Mouse (Mus musculus): ENCODE data around the gene Hexim2. TPM values are rescaled to one million over a fixed set of nuclear protein-coding genes. Genes with fewer than 3 reads are reported as not detected.

The Hexim2 gene
- polyA plus RNA-seq, 1 experiment from 2014 or later, result 6.3 TPM

DNA sequence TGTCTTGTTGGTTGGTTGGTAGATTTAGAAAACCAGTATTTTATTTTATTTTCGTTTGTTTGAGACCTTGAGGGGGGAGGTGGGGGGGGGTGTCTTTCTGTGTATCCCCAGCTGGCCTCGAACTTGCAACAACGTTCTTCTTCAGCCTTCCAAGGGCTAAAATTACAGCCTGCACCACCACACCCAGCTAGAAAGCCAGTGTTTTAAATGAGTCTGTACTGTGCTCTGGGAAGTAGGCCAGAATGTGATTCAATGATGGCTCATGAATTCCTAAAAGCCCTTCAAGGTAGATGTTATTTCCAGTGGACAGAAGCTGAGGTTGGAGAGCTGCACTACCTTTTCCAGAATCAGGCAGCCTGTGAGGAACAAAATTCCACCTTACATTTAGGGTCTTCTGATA lies 2.0 kb downstream of the Hexim2 start:
- 85% methylated on average over 3 of the region's 3 CpGs for WGBS
- DNase-seq (ENCODE audit: low spot score, missing footprints) (no peak), ATAC-seq (ENCODE audit: low FRiP score) (no peak)
- H3K4me3 ChIP-seq (ENCODE audit: low read depth, low read length), result no peak overlapping the region
- H3K27ac ChIP-seq (ENCODE audit: low read depth, low read length), result no peak overlapping the region
- H3K9ac ChIP-seq (ENCODE audit: low read length), result no peak overlapping the region; the same call in 1 of the 2 replicates
- peak overlapping the region; percentile 47; the same call in 1 of the 2 replicates for H3K4me2 ChIP-seq
- no peaks in the 10 kb centered on the region for H3K9me3 ChIP-seq (ENCODE audit: control insufficient read depth, low read length)
- H3K27me3 ChIP-seq (ENCODE audit: control insufficient read depth, insufficient read depth, low read length), result no peaks in the 10 kb centered on the region
- no peaks in the 10 kb centered on the region for H3K36me3 ChIP-seq (ENCODE audit: control insufficient read depth, insufficient read depth, low read length)
- peaks cover 20% of the 10 kb centered on the region for H3K4me1 ChIP-seq (ENCODE audit: control insufficient read depth, insufficient read depth, low read length)

DNA sequence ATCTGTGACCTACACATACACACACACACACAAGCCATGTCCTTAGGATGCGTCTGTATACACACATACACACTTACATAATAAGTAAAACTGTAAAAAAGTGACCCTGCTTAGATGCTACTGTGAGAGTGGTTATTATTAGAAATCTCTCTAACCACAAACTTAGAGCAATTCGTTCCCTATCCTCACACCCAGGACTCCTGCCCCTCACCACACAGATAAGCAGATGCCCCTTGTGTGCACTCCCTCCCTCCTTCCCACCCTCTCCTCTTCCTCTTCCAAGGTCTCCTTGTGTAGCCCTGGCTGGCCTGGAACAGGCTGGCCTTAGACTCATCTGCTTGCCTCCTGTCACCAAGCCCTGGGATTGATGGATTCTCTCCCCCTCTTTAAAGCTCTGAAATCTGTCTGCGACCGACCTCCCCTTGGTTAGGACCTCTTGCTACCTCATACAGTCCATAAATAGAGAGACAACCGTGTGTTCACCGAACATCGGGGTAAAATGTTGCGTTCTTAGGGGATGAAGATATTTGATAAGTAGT lies 3.9 kb downstream of the Hexim2 start:
- no peak overlapping the region for H3K4me3 ChIP-seq (ENCODE audit: low read depth, low read length)
- ATAC-seq (ENCODE audit: low FRiP score), result no peak
- H3K4me2 ChIP-seq, result no peak overlapping the region
- no peak overlapping the region for H3K27ac ChIP-seq (ENCODE audit: low read depth, low read length)
- H3K9me3 ChIP-seq (ENCODE audit: control insufficient read depth, low read length), result no peaks in the 10 kb centered on the region
- H3K4me1 ChIP-seq (ENCODE audit: control insufficient read depth, insufficient read depth, low read length), result peaks cover 13% of the 10 kb centered on the region
- no peaks in the 10 kb centered on the region for H3K36me3 ChIP-seq (ENCODE audit: control insufficient read depth, insufficient read depth, low read length)
- DNase-seq (ENCODE audit: low spot score, missing footprints), result no peak
- WGBS, result 90% methylated on average over 8 of the region's 8 CpGs
- H3K27me3 ChIP-seq (ENCODE audit: control insufficient read depth, insufficient read depth, low read length), result no peaks in the 10 kb centered on the region
- no peak overlapping the region for H3K9ac ChIP-seq (ENCODE audit: low read length)

GRCm38 (mm10) chr11:103139951-103140762 lies 7.9 kb downstream of the Hexim2 start:
- no peak overlapping the region for H3K4me2 ChIP-seq
- H3K27ac ChIP-seq (ENCODE audit: low read depth, low read length), result no peak overlapping the region
- H3K4me1 ChIP-seq (ENCODE audit: control insufficient read depth, insufficient read depth, low read length), result peaks cover 6% of the 10 kb centered on the region; the same call in 1 of the 2 replicates
- no peak overlapping the region for H3K4me3 ChIP-seq (ENCODE audit: low read depth, low read length)
- no peak overlapping the region for H3K9ac ChIP-seq (ENCODE audit: low read length)
- no peak for ATAC-seq (ENCODE audit: low FRiP score)
- WGBS, result 81% methylated on average over 14 of the region's 14 CpGs
- H3K9me3 ChIP-seq (ENCODE audit: control insufficient read depth, low read length), result no peaks in the 10 kb centered on the region
- H3K27me3 ChIP-seq (ENCODE audit: control insufficient read depth, insufficient read depth, low read length), result no peaks in the 10 kb centered on the region
- H3K36me3 ChIP-seq (ENCODE audit: control insufficient read depth, insufficient read depth, low read length), result no peaks in the 10 kb centered on the region
- no peak for DNase-seq (ENCODE audit: low spot score, missing footprints)

GRCm38 (mm10) chr11:103140763-103141100 lies 8.5 kb downstream of the Hexim2 start:
- WGBS, result 57% methylated on average over 6 of the region's 6 CpGs
- H3K27ac ChIP-seq (ENCODE audit: low read depth, low read length), result no peak overlapping the region

DNA sequence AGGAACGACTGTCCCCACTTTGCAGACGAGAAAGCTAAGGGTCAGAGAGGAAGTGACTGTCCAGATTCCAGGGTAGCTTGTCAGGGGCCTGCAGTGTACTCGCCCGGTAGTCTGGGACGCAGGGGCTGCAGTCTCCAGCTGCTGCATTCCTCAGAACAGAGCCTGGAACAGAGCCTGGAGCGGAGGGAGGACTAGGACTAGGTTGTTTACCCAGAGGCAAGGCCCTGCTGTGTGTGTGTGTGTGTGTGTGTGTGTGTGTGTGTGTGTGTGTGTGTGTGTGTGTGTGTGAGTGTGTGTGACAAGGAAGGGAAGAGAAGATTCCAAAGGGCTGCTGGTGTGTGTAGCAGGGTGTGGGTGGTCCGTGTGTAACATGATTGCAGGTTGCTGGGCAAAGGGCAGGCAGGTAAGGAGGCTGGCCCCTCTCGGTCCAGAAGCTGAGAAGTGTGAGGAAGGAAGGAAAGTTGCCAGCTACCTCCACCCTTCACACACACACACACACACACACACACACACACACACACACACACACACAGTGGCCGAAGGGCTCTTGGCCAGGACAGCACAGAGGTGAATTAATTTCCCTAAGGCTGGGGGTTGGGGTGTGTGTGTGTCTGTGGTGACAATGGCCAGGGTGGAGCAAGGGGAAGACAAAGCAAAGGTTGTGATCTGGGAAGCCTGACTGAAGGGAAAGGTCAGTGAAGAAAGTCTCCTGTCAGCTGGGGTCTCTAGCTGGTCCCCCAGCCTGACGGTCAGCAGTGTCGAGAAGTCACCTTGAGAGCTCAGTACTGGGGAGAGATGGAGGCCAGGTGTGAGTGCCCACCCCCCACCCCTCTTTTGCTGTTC lies 9.1 kb downstream of the Hexim2 start:
- H3K9me3 ChIP-seq (ENCODE audit: control insufficient read depth, low read length), result no peaks in the 10 kb centered on the region
- ATAC-seq (ENCODE audit: low FRiP score) (no peak), DNase-seq (ENCODE audit: low spot score, missing footprints) (no peak)
- H3K4me3 ChIP-seq (ENCODE audit: low read depth, low read length), result no peak overlapping the region
- H3K36me3 ChIP-seq (ENCODE audit: control insufficient read depth, insufficient read depth, low read length), result no peaks in the 10 kb centered on the region
- peak overlapping the region; percentile 27; the same call in 1 of the 2 replicates for H3K9ac ChIP-seq (ENCODE audit: low read length)
- peaks cover 6% of the 10 kb centered on the region; the same call in 1 of the 2 replicates for H3K4me1 ChIP-seq (ENCODE audit: control insufficient read depth, insufficient read depth, low read length)
- 43% methylated on average over 11 of the region's 11 CpGs for WGBS
- no peak overlapping the region for H3K4me2 ChIP-seq
- H3K27me3 ChIP-seq (ENCODE audit: control insufficient read depth, insufficient read depth, low read length), result no peaks in the 10 kb centered on the region
- H3K27ac ChIP-seq (ENCODE audit: low read depth, low read length), result no peak overlapping the region

More at GRCm38 (mm10) chr11:103140763-103141100, 8.5 kb downstream of the Hexim2 start:
- Histone ChIP-seq H3K36me3 (ENCODE audit: control insufficient read depth, insufficient read depth, low read length) (no peaks in the 10 kb centered on the region), H3K4me3 (ENCODE audit: low read depth, low read length) (no peak overlapping the region), H3K4me2 (no peak overlapping the region), H3K9me3 (ENCODE audit: control insufficient read depth, low read length) (no peaks in the 10 kb centered on the region), H3K4me1 (ENCODE audit: control insufficient read depth, insufficient read depth, low read length) (peaks cover 6% of the 10 kb centered on the region; the same call in 1 of the 2 replicates), H3K9ac (ENCODE audit: low read length) (no peak overlapping the region), H3K27me3 (ENCODE audit: control insufficient read depth, insufficient read depth, low read length) (no peaks in the 10 kb centered on the region)
- ATAC-seq (ENCODE audit: low FRiP score) (no peak), DNase-seq (ENCODE audit: low spot score, missing footprints) (no peak)

DNA sequence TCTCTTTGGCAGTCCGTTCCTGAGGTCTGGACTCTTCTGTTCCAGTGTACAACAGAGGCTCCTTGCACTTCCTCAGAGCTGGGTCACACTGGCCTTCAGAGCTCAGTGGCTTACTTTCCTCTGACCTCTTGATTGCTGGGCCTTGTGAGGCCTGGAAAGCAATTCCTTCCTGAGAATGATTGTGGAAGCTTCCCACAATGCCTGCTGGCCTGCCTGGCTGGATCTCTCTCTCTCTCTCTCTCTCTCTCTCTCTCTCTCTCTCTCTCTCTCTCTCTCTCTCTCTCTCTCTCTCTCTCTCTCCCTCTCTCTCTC lies 9.7 kb downstream of the Hexim2 start:
- Histone ChIP-seq H3K9me3 (ENCODE audit: control insufficient read depth, low read length) (no peaks in the 10 kb centered on the region), H3K9ac (ENCODE audit: low read length) (peak overlapping the region; percentile 27; the same call in 1 of the 2 replicates), H3K36me3 (ENCODE audit: control insufficient read depth, insufficient read depth, low read length) (no peaks in the 10 kb centered on the region), H3K4me2 (no peak overlapping the region), H3K27me3 (ENCODE audit: control insufficient read depth, insufficient read depth, low read length) (no peaks in the 10 kb centered on the region), H3K27ac (ENCODE audit: low read depth, low read length) (no peak overlapping the region), H3K4me1 (ENCODE audit: control insufficient read depth, insufficient read depth, low read length) (peaks cover 6% of the 10 kb centered on the region; the same call in 1 of the 2 replicates), H3K4me3 (ENCODE audit: low read depth, low read length) (no peak overlapping the region)
- 55% methylated on average over 1 of the region's 1 CpGs for WGBS
- DNase-seq (ENCODE audit: low spot score, missing footprints) (no peak), ATAC-seq (ENCODE audit: low FRiP score) (no peak)

GRCm38 (mm10) chr11:103142441-103143182 lies 10.4 kb downstream of the Hexim2 start:
- H3K4me1 ChIP-seq (ENCODE audit: control insufficient read depth, insufficient read depth, low read length), result peaks cover 6% of the 10 kb centered on the region; the same call in 1 of the 2 replicates
- DNase-seq (ENCODE audit: low spot score, missing footprints) (no peak), ATAC-seq (ENCODE audit: low FRiP score) (0 out of 2 replicates have a peak, but pooled peaks have one; percentile 30)
- no peak overlapping the region; the same call in 1 of the 2 replicates for H3K27ac ChIP-seq (ENCODE audit: low read depth, low read length)
- H3K4me3 ChIP-seq (ENCODE audit: low read depth, low read length), result no peak overlapping the region
- no peak overlapping the region for H3K4me2 ChIP-seq
- peak overlapping the region; percentile 12; the same call in 1 of the 2 replicates for H3K9ac ChIP-seq (ENCODE audit: low read length)
- H3K9me3 ChIP-seq (ENCODE audit: control insufficient read depth, low read length), result no peaks in the 10 kb centered on the region
- no peaks in the 10 kb centered on the region for H3K27me3 ChIP-seq (ENCODE audit: control insufficient read depth, insufficient read depth, low read length)
- H3K36me3 ChIP-seq (ENCODE audit: control insufficient read depth, insufficient read depth, low read length), result no peaks in the 10 kb centered on the region
- 31% methylated on average over 8 of the region's 8 CpGs for WGBS

- ATAC-seq (ENCODE audit: low FRiP score) (no peak), DNase-seq (ENCODE audit: low spot score, missing footprints) (no peak)
- Histone ChIP-seq H3K9ac (ENCODE audit: low read length) (no peak overlapping the region), H3K27me3 (ENCODE audit: control insufficient read depth, insufficient read depth, low read length) (no peaks in the 10 kb centered on the region), H3K4me1 (ENCODE audit: control insufficient read depth, insufficient read depth, low read length) (peaks cover 6% of the 10 kb centered on the region; the same call in 1 of the 2 replicates), H3K27ac (ENCODE audit: low read depth, low read length) (no peak overlapping the region), H3K9me3 (ENCODE audit: control insufficient read depth, low read length) (no peaks in the 10 kb centered on the region), H3K36me3 (ENCODE audit: control insufficient read depth, insufficient read depth, low read length) (no peaks in the 10 kb centered on the region), H3K4me2 (no peak overlapping the region), H3K4me3 (ENCODE audit: low read depth, low read length) (no peak overlapping the region)
- WGBS, result 43% methylated on average over 12 of the region's 12 CpGs
Measured at GRCm38 (mm10) chr11:103144309-103145285, 12.4 kb downstream of the Hexim2 start.
